Mouse (Mus musculus) ES-Bruce4 (cell line): ENCODE data around the gene Slamf8. TPM values are rescaled to one million over a fixed set of nuclear protein-coding genes. Genes with fewer than 3 reads are reported as not detected.

Experiments used
- H3K27ac ChIP-seq: 2 replicates; pipeline ENCODE4 v1.5.1; 2012; ENCODE audit warnings: low read length, inconsistent platforms; ENCODE audit not compliant: insufficient read depth
- H3K27me3 ChIP-seq: 2 replicates; pipeline ENCODE4 v1.6.1; 2012; ENCODE audit warnings: mild to moderate bottlenecking, low read length, inconsistent platforms; ENCODE audit not compliant: control insufficient read depth, poor library complexity, insufficient read depth, severe bottlenecking
- H3K36me3 ChIP-seq: 2 replicates; pipeline ENCODE4 v1.6.1; 2012; ENCODE audit warnings: inconsistent platforms, mild to moderate bottlenecking, low read length, moderate library complexity; ENCODE audit not compliant: control insufficient read depth, poor library complexity, insufficient read depth, severe bottlenecking
- H3K4me1 ChIP-seq: one replicate; pipeline ENCODE4 v1.8.1; 2011; ENCODE audit warnings: low read length; ENCODE audit not compliant: control insufficient read depth, insufficient read depth
- H3K4me3 ChIP-seq: 2 replicates; pipeline ENCODE4 v1.5.1; 2011; ENCODE audit warnings: low read depth, mild to moderate bottlenecking, low read length
- H3K9ac ChIP-seq: 2 replicates; pipeline ENCODE4 v1.6.1; 2012; ENCODE audit warnings: low read depth, mild to moderate bottlenecking, inconsistent platforms; ENCODE audit not compliant: poor library complexity, severe bottlenecking
- H3K9me3 ChIP-seq: replicated peaks from 2 replicates; pipeline ENCODE4 v1.6.1; 2012; ENCODE audit warnings: mild to moderate bottlenecking, low read length, inconsistent platforms; ENCODE audit not compliant: control insufficient read depth, poor library complexity, insufficient read depth, severe bottlenecking
- CTCF ChIP-seq: IDR thresholded peaks from one replicate; pipeline ENCODE4 v1.8.1; 2011; ENCODE audit warnings: low read depth, low read length
- EP300 ChIP-seq: IDR thresholded peaks from 2 replicates; pipeline ENCODE4 v1.6.1; 2011; ENCODE audit warnings: low read depth, low read length; ENCODE audit not compliant: insufficient read depth
- POLR2A ChIP-seq: IDR thresholded peaks from one replicate; pipeline ENCODE4 v1.8.1; 2011; ENCODE audit warnings: low read length; ENCODE audit not compliant: insufficient read depth
- polyA plus RNA-seq: library from polyadenylated mRNA; stranded (reverse); fragments of >200 nt; gene quantifications from 2 replicates; pipeline ENCODE4 v1.2.4, GENCODE M21; 2011; ENCODE audit warnings: low read depth; ENCODE audit not compliant: missing spikeins, insufficient read depth, insufficient read length

Gene Slamf8
- not detected in 2 replicates for polyA plus RNA-seq

DNA sequence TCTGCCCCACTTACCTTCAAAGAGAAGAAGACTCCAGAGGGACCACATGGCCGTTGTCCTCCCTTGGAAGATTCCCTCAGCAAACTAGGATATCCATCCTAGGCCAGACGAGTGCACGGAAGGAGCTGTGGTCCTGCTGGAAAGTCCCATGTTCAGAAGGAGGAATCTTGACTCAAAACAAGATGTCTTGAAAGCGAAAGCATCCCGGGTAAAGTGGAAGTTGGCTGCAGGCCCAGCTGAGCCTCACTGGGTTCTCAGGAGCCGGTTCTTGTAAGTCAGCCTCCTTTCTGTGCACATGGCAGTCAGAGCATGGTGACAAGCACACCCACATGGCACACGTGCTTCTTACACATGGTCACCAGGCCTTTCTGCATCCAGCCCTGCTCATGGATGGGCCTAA, at the start of gene Slamf8:
Gene Slamf8 (minus strand): TSS at position 184 of the 400 bp plus-strand sequence.
- Histone ChIP-seq H3K27ac (no peak within 1 kb of the TSS), H3K4me3 (no peak within 1 kb of the TSS), H3K4me1 (no peaks in the 10 kb centered on the region), H3K27me3 (no peaks in the 10 kb centered on the region), H3K9me3 (no peaks in the 10 kb centered on the region), H3K9ac (no peak within 1 kb of the TSS), H3K36me3 (no peaks in the 10 kb centered on the region)
- TF ChIP-seq CTCF (no peak), POLR2A (no peak), EP300 (no peak)

DNA sequence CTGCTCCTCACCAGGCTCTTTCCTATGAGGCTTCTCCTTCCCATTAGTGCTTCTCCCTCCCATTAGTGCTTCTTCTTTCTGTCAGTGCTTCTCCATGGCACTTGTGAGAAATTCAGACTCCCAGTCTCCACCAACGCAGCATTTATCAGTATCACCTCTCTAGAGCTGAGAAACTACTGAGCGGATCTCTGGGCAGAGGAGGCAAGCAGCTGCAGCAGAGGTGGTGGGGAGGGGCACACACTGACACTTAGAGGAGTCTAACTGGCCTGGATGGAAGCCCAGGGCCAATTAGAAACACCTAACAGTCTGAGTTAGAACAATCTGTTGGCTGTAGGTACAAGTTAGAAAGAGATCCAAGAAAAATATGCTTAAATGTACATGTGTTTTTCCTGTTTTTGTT, 48.4 kb upstream of the Slamf8 start:
- TF ChIP-seq EP300 (no peak), POLR2A (no peak), CTCF (no peak)
- Histone ChIP-seq H3K9ac (no peak overlapping the region), H3K4me3 (no peak overlapping the region), H3K4me1 (no peaks in the 10 kb centered on the region), H3K9me3 (no peaks in the 10 kb centered on the region), H3K27ac (no peak overlapping the region), H3K36me3 (no peaks in the 10 kb centered on the region), H3K27me3 (no peaks in the 10 kb centered on the region)

DNA sequence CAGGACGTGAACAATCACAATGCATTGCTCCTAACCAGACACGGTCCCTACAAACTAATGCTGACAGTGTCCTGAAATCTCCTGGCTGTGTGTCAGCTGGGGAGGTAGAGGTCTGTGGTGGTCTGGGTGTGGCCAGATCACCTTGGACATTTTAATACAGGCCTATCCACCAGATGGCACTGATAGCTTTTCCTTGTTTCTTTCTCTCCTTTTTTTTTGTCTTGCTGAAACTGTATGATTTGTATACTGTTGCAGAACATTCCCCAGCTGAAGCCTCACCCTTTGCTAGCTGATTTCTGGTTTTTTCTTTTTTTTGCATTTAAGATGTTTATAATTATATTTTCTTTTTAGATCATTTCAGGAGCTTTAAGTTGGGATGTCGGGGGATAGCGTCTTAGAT, 47.4 kb upstream of the Slamf8 start:
- Histone ChIP-seq H3K4me3 (no peak overlapping the region), H3K9me3 (no peaks in the 10 kb centered on the region), H3K27ac (no peak overlapping the region), H3K27me3 (no peaks in the 10 kb centered on the region), H3K4me1 (no peaks in the 10 kb centered on the region), H3K36me3 (no peaks in the 10 kb centered on the region), H3K9ac (no peak overlapping the region)
- TF ChIP-seq EP300 (no peak), POLR2A (no peak)

DNA sequence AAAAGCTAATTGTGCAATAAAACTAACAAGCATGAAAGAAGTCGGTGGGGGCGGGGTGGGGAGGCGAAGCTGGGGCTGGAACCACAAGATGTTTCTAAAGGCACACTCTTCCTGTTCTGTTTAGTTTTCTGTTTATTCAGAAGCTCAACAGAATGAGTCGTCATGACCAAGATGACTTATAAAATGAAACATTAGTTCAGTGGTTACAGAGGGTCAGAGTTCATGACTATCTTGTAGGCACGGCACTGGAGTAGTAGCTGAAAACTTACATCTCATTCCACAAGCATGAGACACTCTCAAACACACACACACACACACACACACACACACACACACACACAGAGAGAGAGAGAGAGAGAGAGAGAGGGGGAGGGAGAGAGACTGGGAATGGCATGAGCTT, 45.9 kb upstream of the Slamf8 start:
- Histone ChIP-seq H3K36me3 (no peaks in the 10 kb centered on the region), H3K9me3 (no peaks in the 10 kb centered on the region), H3K27me3 (no peaks in the 10 kb centered on the region), H3K4me3 (no peak overlapping the region), H3K9ac (no peak overlapping the region), H3K27ac (no peak overlapping the region), H3K4me1 (no peaks in the 10 kb centered on the region)
- TF ChIP-seq CTCF (no peak), POLR2A (no peak), EP300 (no peak)

DNA sequence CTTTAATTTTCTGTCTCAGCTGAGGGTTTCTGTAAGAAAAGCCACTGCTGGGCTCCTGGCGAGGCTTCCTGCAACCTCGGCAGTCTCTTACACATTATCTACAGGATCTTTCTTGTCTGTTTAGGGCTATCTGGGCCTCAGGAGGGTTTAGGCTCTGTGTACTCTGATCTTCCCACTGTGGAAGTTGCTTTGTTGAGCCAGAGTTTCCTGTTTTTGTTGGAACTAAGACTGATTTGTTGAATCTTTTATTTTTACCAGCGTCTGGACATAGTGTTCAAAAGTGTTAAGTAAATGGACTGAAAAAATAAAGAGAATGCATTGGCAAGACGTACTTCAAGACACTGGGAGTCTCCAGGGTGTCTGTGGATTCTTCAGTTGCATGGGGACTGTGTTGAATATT, 44.9 kb upstream of the Slamf8 start:
- no peak overlapping the region for H3K27ac ChIP-seq
- H3K27me3 ChIP-seq, result no peaks in the 10 kb centered on the region
- no peaks in the 10 kb centered on the region for H3K36me3 ChIP-seq
- TF ChIP-seq POLR2A, result no peak
- no peak for TF ChIP-seq EP300
- TF ChIP-seq CTCF, result no peak
- no peak overlapping the region for H3K4me3 ChIP-seq
- H3K9ac ChIP-seq, result no peak overlapping the region
- H3K9me3 ChIP-seq, result no peaks in the 10 kb centered on the region
- H3K4me1 ChIP-seq, result no peaks in the 10 kb centered on the region

DNA sequence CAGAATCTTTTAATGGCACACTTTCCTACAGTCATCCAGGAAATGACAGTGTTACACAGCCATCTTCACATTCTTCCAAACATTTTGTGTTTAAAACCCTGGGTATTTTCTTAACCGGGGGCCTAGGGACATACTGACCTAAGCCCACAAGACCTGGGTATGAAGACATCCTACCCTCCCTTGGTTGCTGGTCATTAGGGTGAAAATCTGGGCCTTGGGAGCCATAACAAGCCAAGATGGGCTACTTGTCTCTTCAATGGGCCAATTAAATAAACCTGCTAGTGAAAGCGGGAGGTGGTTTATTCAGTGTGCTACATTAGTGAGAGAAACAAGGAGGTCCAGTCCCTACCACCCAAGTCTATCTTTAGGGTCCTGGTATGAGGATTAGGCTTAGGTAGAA, 43.8 kb upstream of the Slamf8 start:
- no peaks in the 10 kb centered on the region for H3K27me3 ChIP-seq

More for the DNA sequence above, 43.8 kb upstream of the Slamf8 start:
- Histone ChIP-seq H3K9me3 (no peaks in the 10 kb centered on the region), H3K9ac (no peak overlapping the region), H3K36me3 (no peaks in the 10 kb centered on the region), H3K4me3 (no peak overlapping the region), H3K4me1 (no peaks in the 10 kb centered on the region), H3K27ac (no peak overlapping the region)
- TF ChIP-seq CTCF (no peak), EP300 (no peak), POLR2A (no peak)
